Mouse (Mus musculus): ENCODE results near the gene Phf21b. TPM values are rescaled to one million over a fixed set of nuclear protein-coding genes. Genes with fewer than 3 reads are reported as not detected.
A peak's percentile ranks its signal among the peaks of the same experiment; 100 is the strongest.

The Phf21b gene
- total and polyA plus RNA-seq, 2 experiments from 2014 or later = 0.04 to 0.05 TPM

DNA sequence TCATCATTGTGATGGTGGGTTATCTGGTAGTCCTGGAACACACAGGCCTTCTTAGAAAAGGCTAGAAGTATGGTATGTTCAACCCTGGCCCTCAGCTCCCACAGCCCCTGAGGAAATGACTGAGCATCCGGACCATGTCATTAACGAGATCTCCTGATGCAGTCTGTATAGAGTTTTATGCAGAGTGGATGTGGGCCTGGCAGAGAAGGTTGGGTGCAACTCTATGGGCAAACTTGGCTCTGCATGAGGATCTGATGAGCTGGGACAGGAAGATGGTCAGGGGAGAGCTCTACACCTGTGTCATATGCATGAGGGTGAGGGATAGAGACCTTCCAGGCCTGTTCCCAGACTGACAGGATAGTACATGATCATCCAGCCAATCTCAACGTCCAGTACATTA, 16.0 kb upstream of the Phf21b start:
- Histone ChIP-seq H3K9ac (replicated peaks; ENCODE audit: low read depth, low read length) (no peak overlapping the region), H3K27ac (ENCODE audit: low read depth) (no peak overlapping the region), H3K36me3 (replicated peaks; ENCODE audit: control insufficient read depth, insufficient read depth, low read length) (no peaks in the 10 kb centered on the region), H3K4me2 (ENCODE audit: low read depth, low read length) (no peak overlapping the region), H3K27me3 (ENCODE audit: control insufficient read depth, insufficient read depth, low read length) (no peaks in the 10 kb centered on the region), H3K4me1 (ENCODE audit: control insufficient read depth, insufficient read depth) (no peaks in the 10 kb centered on the region), H3K4me3 (ENCODE audit: low read depth, low read length) (no peak overlapping the region), H3K9me3 (replicated peaks; ENCODE audit: control insufficient read depth, low read length) (no peaks in the 10 kb centered on the region)
- no peak for TF ChIP-seq EP300 (IDR thresholded peaks at IDR 0.05; ENCODE audit: low read depth)
- DNase-seq (ENCODE audit: low spot score) = no peak
- WGBS = 74% methylated on average over 3 of the region's 3 CpGs
- no peak for ATAC-seq (ENCODE audit: insufficient read depth, low read depth)

DNA sequence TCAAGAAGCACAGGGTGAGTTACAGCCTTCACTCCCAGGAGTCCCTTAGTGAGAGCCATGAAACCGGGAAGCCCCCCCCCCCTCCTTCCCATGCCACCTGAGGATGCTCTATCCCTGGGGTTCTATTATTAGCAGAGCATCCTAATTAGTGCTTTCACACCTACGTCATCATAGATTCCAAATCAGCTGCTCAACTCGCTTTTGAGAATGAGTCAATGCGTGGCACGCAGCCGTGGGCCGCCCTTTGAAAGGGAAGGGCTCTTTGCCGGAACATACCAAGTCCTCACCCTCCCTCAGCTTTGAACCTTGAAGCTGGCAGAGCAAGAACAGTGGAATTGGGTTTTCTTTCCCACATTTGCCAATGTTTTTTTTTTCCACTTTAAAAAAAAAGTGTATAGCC, 6.1 kb upstream of the Phf21b start:
- 78% methylated on average over 8 of the region's 8 CpGs for WGBS
- TF ChIP-seq CTCF (IDR thresholded peaks at IDR 0.05; ENCODE audit: low read depth) (no peak), EP300 (IDR thresholded peaks at IDR 0.05; ENCODE audit: low read depth) (no peak)
- Histone ChIP-seq H3K27ac (ENCODE audit: low read depth) (no peak overlapping the region), H3K36me3 (replicated peaks; ENCODE audit: control insufficient read depth, insufficient read depth, low read length) (no peaks in the 10 kb centered on the region), H3K27me3 (ENCODE audit: control insufficient read depth, insufficient read depth, low read length) (peaks cover 6% of the 10 kb centered on the region; the same call in 1 of the 2 replicates), H3K4me3 (ENCODE audit: low read depth, low read length) (no peak overlapping the region), H3K9me3 (replicated peaks; ENCODE audit: control insufficient read depth, low read length) (no peaks in the 10 kb centered on the region), H3K9ac (replicated peaks; ENCODE audit: low read depth, low read length) (no peak overlapping the region), H3K4me2 (ENCODE audit: low read depth, low read length) (no peak overlapping the region), H3K4me1 (ENCODE audit: control insufficient read depth, insufficient read depth) (no peaks in the 10 kb centered on the region)
- ATAC-seq (ENCODE audit: insufficient read depth, low read depth) (no peak), DNase-seq (ENCODE audit: low spot score) (no peak)

DNA sequence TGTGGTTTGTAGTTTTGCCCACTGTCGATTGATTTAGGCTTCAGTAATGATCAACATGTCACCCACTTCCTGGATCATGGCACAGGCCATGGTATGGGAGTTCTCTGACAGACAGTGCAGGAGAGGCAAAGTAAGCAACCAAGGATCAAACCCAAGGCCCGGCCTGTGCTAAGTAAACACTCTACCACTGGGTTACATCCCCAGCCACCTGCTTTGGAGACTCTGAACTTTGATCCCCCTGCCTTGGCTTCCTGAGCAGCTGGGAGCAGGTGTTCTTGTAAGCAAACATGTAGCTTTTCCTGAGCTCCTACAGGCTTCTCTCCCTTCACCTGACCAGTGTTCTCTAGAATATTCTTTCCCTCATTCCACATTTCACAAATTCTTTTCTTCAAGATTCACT, 1.8 kb upstream of the Phf21b start:
- H3K27ac ChIP-seq (ENCODE audit: low read depth) = no peak overlapping the region
- no peak overlapping the region for H3K9ac ChIP-seq (replicated peaks; ENCODE audit: low read depth, low read length)
- DNase-seq (ENCODE audit: low spot score) (no peak), ATAC-seq (ENCODE audit: insufficient read depth, low read depth) (no peak)
- H3K4me3 ChIP-seq (ENCODE audit: low read depth, low read length) = no peak overlapping the region
- WGBS = 64% methylated on average over 2 of the region's 2 CpGs
- H3K4me2 ChIP-seq (ENCODE audit: low read depth, low read length) = no peak overlapping the region
- H3K9me3 ChIP-seq (replicated peaks; ENCODE audit: control insufficient read depth, low read length) = no peaks in the 10 kb centered on the region
- TF ChIP-seq CTCF (IDR thresholded peaks at IDR 0.05; ENCODE audit: low read depth) = no peak
- H3K4me1 ChIP-seq (ENCODE audit: control insufficient read depth, insufficient read depth) = peaks cover 16% of the 10 kb centered on the region
- H3K27me3 ChIP-seq (ENCODE audit: control insufficient read depth, insufficient read depth, low read length) = peaks cover 24% of the 10 kb centered on the region
- H3K36me3 ChIP-seq (replicated peaks; ENCODE audit: control insufficient read depth, insufficient read depth, low read length) = no peaks in the 10 kb centered on the region

DNA sequence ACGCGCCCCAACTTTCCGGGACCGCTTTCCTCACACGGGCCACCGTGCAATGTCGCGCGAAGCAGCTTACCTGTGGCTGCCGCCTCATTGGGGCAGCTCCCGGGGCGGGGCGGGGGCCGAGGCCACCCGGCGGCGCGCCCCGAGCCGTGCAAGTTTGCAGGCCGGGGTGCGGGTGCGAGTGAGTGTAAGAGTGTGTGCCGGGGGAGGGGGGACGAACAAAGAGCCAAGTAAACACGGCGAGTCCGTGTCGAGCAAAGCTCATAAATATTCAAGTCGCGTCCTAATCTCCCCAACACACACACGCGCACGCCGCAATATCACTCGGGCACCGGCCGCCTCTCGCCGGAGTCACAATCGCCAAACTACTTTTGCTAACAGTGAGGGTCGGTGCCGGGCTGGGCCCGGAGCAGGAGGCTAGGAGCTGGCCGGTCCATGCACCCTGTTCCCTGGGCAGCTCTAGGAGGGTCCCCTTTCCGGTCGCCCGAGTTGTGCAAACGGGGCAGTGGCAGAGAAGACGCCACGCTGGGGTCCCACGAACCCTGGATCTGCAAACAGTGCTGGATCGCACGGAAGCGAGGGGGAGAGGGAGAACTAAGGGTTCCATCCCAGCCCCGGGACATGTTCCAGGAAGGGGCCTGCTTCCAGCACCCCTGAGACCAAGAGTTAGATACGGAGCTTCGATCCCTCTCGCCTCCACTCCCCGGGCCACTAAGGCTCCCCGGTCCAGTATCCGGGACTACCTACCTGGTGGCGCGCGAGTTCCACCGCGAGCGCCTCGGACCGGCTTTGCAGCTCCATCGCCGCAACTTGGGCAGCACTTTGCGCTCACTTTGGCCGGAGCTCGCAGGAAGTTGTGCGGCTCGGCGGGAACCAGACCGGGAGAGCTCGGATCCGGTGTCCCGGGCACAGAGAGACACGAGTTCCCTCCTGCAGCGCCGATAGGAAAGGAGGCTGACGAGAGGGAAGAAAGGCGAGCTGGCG, 638 bp downstream of the Phf21b start:
- Histone ChIP-seq H3K4me2 (ENCODE audit: low read depth, low read length) (peak overlapping the region; percentile 94), H3K27ac (ENCODE audit: low read depth) (no peak overlapping the region), H3K27me3 (ENCODE audit: control insufficient read depth, insufficient read depth, low read length) (peaks cover 24% of the 10 kb centered on the region), H3K9ac (replicated peaks; ENCODE audit: low read depth, low read length) (peak overlapping the region; percentile 18; the same call in 1 of the 2 replicates), H3K4me3 (ENCODE audit: low read depth, low read length) (peak overlapping the region; percentile 74), H3K4me1 (ENCODE audit: control insufficient read depth, insufficient read depth) (peaks cover 19% of the 10 kb centered on the region), H3K36me3 (replicated peaks; ENCODE audit: control insufficient read depth, insufficient read depth, low read length) (no peaks in the 10 kb centered on the region), H3K9me3 (replicated peaks; ENCODE audit: control insufficient read depth, low read length) (no peaks in the 10 kb centered on the region)
- ATAC-seq (ENCODE audit: insufficient read depth, low read depth) (0 out of 2 replicates have a peak, but pooled peaks have one; percentile 13), DNase-seq (ENCODE audit: low spot score) (no peak)
- TF ChIP-seq EP300 (IDR thresholded peaks at IDR 0.05; ENCODE audit: low read depth) (no peak), CTCF (IDR thresholded peaks at IDR 0.05; ENCODE audit: low read depth) (no peak)
- WGBS = under 1% methylated on average over 85 of the region's 88 CpGs

DNA sequence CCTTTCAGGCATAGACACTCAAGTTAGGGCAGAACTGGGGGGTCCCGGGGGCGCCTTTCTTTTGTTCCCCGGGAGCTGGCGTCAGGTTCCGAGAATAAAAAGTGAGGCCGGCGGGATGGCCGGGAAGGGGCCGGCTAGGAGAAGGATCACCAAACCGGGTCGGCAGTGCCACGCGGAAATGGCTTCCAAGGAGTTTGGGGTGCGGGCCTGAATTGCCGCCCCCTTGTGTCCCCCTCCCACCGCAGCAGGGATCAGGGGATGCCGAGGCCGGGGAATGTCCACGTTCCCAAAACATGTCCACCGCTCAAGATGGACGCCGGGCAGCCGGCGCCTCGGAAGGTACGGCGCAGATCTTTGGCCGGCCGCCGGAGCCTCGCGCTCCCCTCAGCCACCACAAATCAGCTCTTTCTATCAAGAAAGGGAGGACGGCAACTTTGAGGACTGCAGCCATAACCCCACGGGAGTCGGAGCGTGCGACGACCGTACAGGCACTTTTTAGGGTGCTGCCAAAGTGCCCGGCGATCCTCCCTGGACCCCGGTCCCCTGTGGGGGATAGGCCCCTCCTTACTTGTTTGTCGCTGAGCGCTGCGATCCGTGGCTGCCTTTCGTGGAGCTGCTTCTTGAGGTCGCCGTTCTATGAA, 1.6 kb downstream of the Phf21b start:
- no peaks in the 10 kb centered on the region for H3K36me3 ChIP-seq (replicated peaks; ENCODE audit: control insufficient read depth, insufficient read depth, low read length)
- no peak for ATAC-seq (ENCODE audit: insufficient read depth, low read depth)
- peaks cover 24% of the 10 kb centered on the region for H3K27me3 ChIP-seq (ENCODE audit: control insufficient read depth, insufficient read depth, low read length)
- peak overlapping the region; percentile 94 for H3K4me2 ChIP-seq (ENCODE audit: low read depth, low read length)
- H3K9ac ChIP-seq (replicated peaks; ENCODE audit: low read depth, low read length) = no peak overlapping the region
- WGBS = under 1% methylated on average over 49 of the region's 49 CpGs
- DNase-seq (ENCODE audit: low spot score) = no peak
- H3K9me3 ChIP-seq (replicated peaks; ENCODE audit: control insufficient read depth, low read length) = no peaks in the 10 kb centered on the region
- TF ChIP-seq CTCF (IDR thresholded peaks at IDR 0.05; ENCODE audit: low read depth) (no peak), EP300 (IDR thresholded peaks at IDR 0.05; ENCODE audit: low read depth) (no peak)
- peak overlapping the region; percentile 74 for H3K4me3 ChIP-seq (ENCODE audit: low read depth, low read length)
- peaks cover 19% of the 10 kb centered on the region for H3K4me1 ChIP-seq (ENCODE audit: control insufficient read depth, insufficient read depth)
- no peak overlapping the region for H3K27ac ChIP-seq (ENCODE audit: low read depth)

Data from heart, postnatal 0 days (tissue).